Mouse (Mus musculus) kidney, adult 18-20 months (tissue): ENCODE data around the gene AY761184.
"Not testable (repeated sequence)": the region's sequence is repeated elsewhere in the genome, so short reads cannot be mapped to it uniquely, and the experiment has no call there.

ENCODE experiments used
- DNase-seq: peaks from one replicate; pipeline ENCODE4 v3.0.0; 2021

The AY761184 gene

DNA sequence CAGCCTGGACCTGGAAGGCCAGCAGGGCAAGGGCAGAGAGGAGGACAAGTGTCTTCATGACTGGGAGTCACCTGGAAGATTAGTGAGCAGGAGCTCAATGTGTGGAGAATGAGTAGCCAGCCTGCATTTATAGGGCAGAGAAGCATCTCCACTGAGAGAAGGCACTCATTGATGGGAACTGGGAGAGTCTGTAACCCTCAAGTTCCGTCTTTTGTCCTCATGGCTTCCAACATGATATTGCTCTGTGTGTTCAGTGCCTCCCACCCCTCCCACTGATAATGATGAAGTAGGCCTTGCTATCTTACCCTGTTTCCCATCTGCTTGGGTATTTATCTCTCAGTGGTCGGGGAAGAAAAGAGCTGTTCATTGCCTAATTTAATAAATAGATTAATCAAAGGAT lies at the start of gene AY761184:
AY761184 (minus strand) TSS at position 101 of the 400 bp plus-strand sequence.
- not testable (repeated sequence) for DNase-seq

DNA sequence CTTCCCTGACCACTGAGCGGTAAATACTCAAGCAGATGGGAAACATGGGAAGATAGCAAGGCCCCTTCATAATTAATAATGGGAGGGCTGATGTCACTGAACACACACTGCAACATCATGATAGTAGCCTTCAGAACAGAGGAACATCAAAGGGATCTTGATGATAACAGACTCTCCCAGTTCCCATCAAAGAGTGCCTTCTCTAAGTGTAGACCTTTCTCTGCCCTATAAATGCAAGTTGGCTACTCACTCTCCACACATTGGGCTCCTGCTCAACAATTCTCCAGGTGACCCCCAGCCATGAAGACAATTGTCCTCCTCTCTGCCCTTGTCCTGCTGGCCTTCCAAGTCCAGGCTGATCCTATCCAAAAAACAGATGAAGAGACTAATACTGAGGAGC lies 37.9 kb downstream of the AY761184 start, which contains the start of gene Defa34:
Defa34 (plus strand) TSS at position 301 of the 400 bp plus-strand sequence.
- not testable (repeated sequence) for DNase-seq

DNA sequence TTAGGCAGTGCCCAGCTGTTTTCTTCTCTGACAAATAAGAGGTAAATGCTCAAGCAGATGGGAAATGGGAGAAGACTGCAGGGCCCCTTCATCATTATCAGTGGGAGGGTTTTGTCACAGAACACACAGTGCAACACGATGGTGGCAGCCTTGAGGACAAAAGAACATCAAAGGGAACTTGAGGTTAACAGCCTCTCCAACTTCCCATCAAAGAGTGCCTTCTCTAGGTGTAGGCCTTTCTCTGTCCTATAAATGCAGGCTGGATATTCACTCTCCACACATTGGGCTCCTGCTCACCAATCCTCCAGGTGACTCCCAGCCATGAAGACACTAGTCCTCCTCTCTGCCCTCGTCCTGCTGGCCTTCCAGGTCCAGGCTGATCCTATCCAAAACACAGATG lies 48.0 kb downstream of the AY761184 start, which contains the start of gene Defa17:
Defa17 (plus strand) TSS at position 301 of the 400 bp plus-strand sequence.
- not testable (repeated sequence) for DNase-seq
